Mouse (Mus musculus): ENCODE measurements around the gene B3gnt8. TPM values are rescaled to one million over a fixed set of nuclear protein-coding genes. Genes with fewer than 3 reads are reported as not detected.

Gene B3gnt8
- polyA plus RNA-seq (2017; shearing (Covaris generic)): under 1 TPM; 0.27 to 0.81 TPM

DNA sequence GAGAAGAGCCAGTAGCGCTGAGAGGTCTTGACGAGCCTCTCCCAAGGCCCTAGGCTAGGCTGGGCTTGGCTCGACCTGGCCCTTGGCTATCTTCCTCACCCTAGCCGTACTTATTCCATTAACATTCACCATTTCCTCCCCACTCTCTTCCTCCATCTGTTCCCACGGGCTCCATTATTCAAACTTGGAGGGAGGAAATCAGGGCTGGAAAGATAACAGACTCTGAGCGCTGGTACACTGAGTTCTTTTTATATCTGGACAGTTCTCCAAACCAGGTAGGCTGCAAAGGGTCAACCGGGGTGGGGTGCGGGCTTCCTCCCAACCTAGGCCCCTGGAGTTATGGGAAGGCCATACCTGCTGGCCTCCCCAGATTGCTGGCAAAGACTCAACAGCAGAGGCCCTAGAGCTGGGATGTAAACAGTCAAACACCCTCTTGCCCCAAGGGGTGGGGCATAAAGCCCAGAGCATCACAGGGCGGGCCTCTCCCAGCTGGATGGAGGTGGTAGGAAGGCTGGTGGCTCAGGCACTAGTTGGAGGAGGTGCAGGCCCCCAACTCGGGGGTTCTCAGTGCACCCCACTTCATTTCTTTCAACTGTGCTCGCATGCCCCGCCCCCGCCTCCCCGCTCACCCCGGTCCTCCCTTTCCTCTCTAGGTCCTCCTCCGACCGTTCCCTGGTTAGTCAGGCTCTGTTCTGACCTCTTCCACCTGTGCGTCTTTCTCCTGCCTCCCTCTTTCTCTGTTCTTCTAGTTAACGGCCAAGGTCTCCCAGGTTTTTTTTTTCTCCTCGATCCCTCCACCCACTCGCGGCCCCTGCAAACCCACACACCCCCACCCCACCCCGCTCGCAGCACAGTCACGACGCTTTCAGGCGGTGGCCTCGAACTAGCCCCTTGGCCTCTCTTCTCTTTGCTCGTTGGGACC is at the start of gene B3gnt8:
Gene B3gnt8, plus strand, starts transcription at position 146 of the 922 bp plus-strand sequence.
- ATAC-seq: no peak

- ATAC-seq: peak; percentile 92
Observed at GRCm38 (mm10) chr7:25576793-25577437, 49.5 kb upstream of the B3gnt8 start.

DNA sequence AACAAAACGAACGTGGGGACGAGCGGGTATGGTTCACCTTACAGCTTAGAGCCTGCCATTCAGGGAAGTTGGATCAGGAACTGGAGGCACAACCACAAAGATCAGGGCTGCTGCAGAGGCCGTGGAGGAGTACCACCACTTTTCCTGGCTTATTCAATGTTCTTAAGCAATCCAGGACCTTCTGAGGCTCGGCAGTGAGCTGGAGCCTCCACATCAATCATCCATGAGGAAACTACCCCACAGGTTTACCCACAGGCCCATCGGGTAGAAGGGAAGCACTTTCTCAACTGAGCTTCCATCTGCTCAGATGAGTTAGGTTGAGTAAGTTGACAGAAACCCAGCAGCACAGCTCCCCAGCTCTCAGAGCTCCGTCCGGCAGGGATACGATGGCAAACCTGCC is 47.0 kb upstream of the B3gnt8 start:
- no peak for ATAC-seq

DNA sequence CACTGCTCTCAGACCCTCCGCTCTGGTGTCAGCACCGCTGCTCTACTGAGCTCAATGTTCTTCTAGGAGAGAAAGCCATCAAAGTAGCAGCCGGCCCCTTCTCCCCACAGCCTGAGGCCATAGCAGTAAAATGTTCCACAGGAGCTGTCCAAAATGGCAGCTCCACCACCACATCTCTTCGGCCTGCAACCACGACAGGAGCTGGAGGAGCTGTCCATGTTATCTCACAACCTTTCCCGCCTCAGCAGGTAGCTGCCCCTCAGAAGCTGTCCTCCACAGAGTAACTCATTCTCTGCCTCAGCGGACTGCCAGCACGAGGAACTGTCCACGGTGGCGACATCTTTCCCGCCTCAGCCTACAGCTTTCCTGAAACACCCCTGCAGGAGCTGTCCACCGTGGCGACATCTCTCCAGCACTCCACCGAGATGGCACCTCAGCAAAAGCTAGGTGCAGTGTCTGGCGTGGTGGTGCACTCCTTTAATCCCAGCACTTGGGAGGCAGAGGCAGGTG is 44.1 kb upstream of the B3gnt8 start:
- no peak for ATAC-seq

DNA sequence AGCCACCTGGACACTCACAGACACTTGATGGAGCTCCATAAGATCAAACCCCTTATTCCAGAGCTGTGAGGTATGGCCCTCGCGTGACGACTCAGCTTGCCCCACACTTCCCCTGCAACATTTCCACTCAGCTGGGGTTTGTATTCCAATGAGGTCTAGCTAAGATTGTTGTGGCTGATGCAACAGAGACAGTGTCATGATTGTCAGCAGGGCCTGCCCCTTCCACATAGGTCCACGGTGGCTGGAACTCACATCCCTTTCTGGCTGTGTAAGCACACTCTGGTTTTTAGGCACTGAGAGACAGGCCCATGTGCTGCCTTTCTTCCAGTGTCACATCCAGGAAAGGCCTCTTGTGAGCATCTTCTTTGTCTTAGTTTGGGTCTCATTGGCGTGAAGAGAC is 41.8 kb upstream of the B3gnt8 start:
- no peak for ATAC-seq

- ATAC-seq: no peak
Observed at GRCm38 (mm10) chr7:25585351-25586204, 40.9 kb upstream of the B3gnt8 start.

DNA sequence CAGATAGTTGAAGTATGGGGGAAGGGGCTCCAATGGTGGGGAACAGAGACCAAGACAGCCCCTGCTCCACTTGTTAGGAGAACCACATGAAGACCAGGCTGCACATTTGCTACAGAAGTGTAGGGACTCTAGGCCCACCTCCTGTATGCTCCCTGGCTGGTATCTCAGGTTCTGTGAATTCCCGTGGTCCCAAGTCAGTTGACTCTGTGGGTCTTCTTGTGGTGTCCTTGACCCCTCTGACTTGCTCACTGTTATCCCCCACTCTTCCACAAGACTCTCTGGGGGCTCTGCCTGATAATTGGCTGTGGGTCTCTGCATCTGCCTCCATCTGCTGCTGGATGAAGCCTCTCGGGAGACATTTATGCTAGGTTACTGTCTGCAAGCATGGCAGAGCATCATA is 35.2 kb upstream of the B3gnt8 start:
- no peak for ATAC-seq

GRCm38 (mm10) chr7:25593859-25594258 is 32.6 kb upstream of the B3gnt8 start:
- no peak for ATAC-seq

- peak; percentile 58 for ATAC-seq
Observed at GRCm38 (mm10) chr7:25599663-25600062, 26.8 kb upstream of the B3gnt8 start.

GRCm38 (mm10) chr7:25600666-25601065 is 25.8 kb upstream of the B3gnt8 start:
- ATAC-seq: no peak

GRCm38 (mm10) chr7:25601346-25601745 is 25.1 kb upstream of the B3gnt8 start:
- no peak for ATAC-seq

GRCm38 (mm10) chr7:25606625-25607063 is 19.8 kb upstream of the B3gnt8 start:
- ATAC-seq: no peak

DNA sequence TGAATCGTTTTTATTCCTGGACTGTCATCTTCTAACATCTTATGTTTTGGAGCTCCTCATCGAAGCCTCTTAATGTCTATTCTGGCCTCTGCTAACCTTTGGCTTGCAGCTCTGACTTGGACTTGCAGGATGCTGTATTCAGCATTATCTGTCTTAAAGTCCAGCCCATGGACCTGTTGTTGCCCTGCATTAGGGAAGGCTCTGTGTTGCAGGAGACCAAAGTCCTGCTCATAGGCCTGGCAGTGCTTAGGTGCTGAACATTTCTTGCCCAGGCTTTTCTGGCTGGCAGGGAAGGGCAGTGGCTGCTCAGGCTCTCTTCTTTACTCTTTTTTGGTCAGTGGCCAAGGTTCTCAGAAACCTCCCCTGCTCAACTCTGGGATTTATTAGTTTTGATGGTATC is 19.3 kb upstream of the B3gnt8 start:
- ATAC-seq: no peak

DNA sequence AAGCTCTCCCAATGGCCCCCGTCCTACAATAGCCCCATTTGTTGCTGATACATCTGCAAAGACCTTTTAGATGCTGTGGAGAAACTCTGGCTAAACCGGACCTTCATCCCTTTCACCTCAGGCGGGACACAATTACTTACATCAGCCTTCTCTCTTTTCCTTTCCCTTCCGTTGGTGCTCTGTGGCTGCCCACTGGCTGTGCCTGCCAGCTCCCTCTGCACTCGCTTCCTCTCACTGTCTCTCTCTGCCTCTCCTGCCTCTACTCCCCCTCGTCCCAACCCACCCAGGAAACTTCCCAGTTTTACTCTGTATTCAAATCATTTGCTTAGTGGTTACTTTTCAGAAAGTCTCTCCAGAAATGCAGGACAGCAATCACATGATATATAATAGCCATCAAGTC is 16.4 kb upstream of the B3gnt8 start:
- ATAC-seq: no peak

DNA sequence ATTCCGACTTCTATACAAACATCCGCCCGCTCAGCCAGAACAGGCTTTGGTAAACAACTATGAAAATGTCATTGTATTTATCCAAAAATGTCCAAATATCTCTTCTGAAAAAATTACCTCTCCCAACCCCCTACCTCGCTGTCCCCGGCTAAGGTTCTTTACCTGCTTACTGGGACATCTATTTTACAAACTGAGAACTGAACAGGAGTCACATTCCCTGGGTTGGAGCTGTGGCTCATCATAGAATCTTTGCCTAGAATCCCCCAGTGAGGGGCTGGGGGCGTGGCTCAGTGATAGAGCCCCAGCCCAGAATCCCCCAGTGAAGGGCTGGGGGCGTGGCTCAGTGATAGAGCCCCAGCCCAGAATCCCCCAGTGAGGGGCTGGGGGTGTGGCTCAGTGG is 15.0 kb upstream of the B3gnt8 start:
- no peak for ATAC-seq

- no peak for ATAC-seq
Observed at GRCm38 (mm10) chr7:25614086-25614485, 12.4 kb upstream of the B3gnt8 start.

- no peak for ATAC-seq
Observed at GRCm38 (mm10) chr7:25614831-25615705, 11.4 kb upstream of the B3gnt8 start.

GRCm38 (mm10) chr7:25615706-25616011 is 10.8 kb upstream of the B3gnt8 start, which contains the start of gene Erich4:
Gene Erich4 (minus strand): TSS chr7:25615892.
- no peak for ATAC-seq

DNA sequence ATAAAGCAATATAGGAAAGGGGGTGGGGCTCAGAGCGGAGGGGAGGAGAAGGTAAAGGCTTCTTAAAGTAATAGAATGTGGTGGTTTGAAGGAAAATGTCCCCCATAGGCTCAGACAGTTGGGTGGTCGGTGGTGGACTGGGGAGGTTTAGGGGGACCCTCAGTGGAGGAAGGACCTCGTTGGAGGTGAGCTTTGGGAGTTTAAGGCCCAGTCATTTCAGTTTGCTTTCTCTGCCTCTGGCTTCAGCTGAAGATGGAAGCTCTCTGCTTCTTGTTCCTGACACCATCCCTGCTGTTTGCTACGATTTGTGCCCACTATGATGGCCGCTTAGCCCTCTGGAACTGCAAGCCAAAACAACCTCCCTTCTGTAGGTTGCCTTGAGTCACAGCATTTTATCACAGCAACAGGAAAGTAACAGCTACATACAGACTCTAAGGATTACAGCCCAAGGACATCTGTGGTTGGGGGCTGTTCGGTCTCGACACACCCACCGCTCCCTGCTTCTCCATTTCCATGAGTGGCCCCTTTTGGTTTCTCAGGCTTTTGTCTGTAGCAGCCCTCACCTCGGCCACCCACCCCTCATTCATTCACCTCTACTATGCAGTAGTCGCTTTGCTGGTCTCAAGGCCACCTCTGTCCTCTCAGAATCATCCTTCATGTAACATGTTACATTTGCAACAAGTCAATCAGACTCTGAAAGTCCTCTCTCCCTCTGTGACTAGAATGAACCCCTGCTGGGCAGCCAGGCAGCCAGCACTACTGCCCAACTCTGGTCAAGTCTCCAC is 8.9 kb upstream of the B3gnt8 start:
- ATAC-seq: no peak

- ATAC-seq: peak; percentile 99
Observed at GRCm38 (mm10) chr7:25618865-25619721, 7.4 kb upstream of the B3gnt8 start, which contains the start of gene Dmac2. Gene Dmac2 (plus strand): TSS chr7:25619414.

Measured in CD4-positive, CD25-positive, alpha-beta regulatory T cell, adult 4 months (primary cell).